Mouse (Mus musculus): ENCODE results near the gene Tbl1x.

DNA sequence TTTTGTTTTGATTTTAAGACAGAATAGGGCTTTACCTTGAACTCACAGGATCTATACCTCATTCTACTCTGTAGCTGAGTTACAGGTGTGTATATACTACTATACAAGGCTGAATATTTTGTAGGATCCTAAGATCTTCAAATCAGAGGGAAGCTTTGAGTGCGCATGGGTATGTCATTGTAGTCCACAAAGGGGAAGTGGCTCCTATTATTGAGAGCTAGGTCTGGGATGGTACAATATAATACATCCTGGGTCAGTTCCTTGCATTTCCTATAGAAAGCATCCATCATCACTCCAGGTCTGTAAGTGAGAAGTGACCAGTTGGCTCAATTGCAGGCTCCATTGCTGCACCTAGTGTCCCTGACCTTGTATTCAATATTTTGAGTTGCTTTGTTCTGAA is 102.2 kb downstream of the Tbl1x start:
- TF ChIP-seq FLI1 (IDR thresholded peaks at IDR 0.05; ENCODE audit: low read length), result no peak
- no peak for TF ChIP-seq GATA1 (IDR thresholded peaks at IDR 0.05; ENCODE audit: borderline replicate concordance, low read length)
